Mouse (Mus musculus) thymus, postnatal 0 days (tissue): Measurements from ENCODE around the gene Nfkbib. TPM values are rescaled to one million over a fixed set of nuclear protein-coding genes. Genes with fewer than 3 reads are reported as not detected.

Experiments used
- DNase-seq: peaks from one replicate; pipeline ENCODE4 v3.0.0-alpha.2; 2015; ENCODE audit warnings: low spot score
- polyA plus RNA-seq: library from polyadenylated mRNA; unstranded; fragments of >200 nt; fragmentation: Nextera tagmentation; extraction: Ambion mirVana; gene quantifications from 2 replicates; pipeline ENCODE4 v1.2.1, GENCODE M21; 2015

Gene Nfkbib
- polyA plus RNA-seq, 1 experiment from 2014 or later: 70.0 TPM

GRCm38 (mm10) chr7:28801451-28801850 is 34.1 kb upstream of the Nfkbib start:
- no peak for DNase-seq

GRCm38 (mm10) chr7:28799994-28800393 is 32.7 kb upstream of the Nfkbib start:
- DNase-seq: peak; percentile 77

- DNase-seq: peak; percentile 80
Observed at GRCm38 (mm10) chr7:28796562-28796975, 29.3 kb upstream of the Nfkbib start.

- DNase-seq: peak; percentile 44
Observed at GRCm38 (mm10) chr7:28795832-28796231, 28.5 kb upstream of the Nfkbib start.

GRCm38 (mm10) chr7:28794496-28794895 is 27.2 kb upstream of the Nfkbib start:
- DNase-seq: no peak

- peak; percentile 65 for DNase-seq
Observed at GRCm38 (mm10) chr7:28793834-28794233, 26.5 kb upstream of the Nfkbib start.

GRCm38 (mm10) chr7:28792391-28793185 is 25.3 kb upstream of the Nfkbib start:
- peak; percentile 67 for DNase-seq

GRCm38 (mm10) chr7:28791706-28792105 is 24.4 kb upstream of the Nfkbib start:
- DNase-seq: no peak

- no peak for DNase-seq
Observed at GRCm38 (mm10) chr7:28790066-28790806, 22.9 kb upstream of the Nfkbib start.

- no peak for DNase-seq
Observed at GRCm38 (mm10) chr7:28789235-28789634, 21.9 kb upstream of the Nfkbib start.

GRCm38 (mm10) chr7:28788307-28789195 is 21.2 kb upstream of the Nfkbib start, which contains the start of gene Rinl:
Rinl (plus strand) TSS chr7:28788969.
- DNase-seq: peak; percentile 70

- no peak for DNase-seq
Observed at GRCm38 (mm10) chr7:28787884-28788283, 20.6 kb upstream of the Nfkbib start.

GRCm38 (mm10) chr7:28785161-28785560 is 17.8 kb upstream of the Nfkbib start:
- DNase-seq: peak; percentile 64

- peak; percentile 93 for DNase-seq
Observed at GRCm38 (mm10) chr7:28781261-28781663, 13.9 kb upstream of the Nfkbib start.

GRCm38 (mm10) chr7:28780857-28781256 is 13.5 kb upstream of the Nfkbib start:
- peak; percentile 91 for DNase-seq

- peak; percentile 93 for DNase-seq
Observed at GRCm38 (mm10) chr7:28780067-28780658, 12.9 kb upstream of the Nfkbib start.

GRCm38 (mm10) chr7:28778825-28779224 is 11.5 kb upstream of the Nfkbib start:
- DNase-seq: no peak

- no peak for DNase-seq
Observed at GRCm38 (mm10) chr7:28775129-28775528, 7.8 kb upstream of the Nfkbib start.

- DNase-seq: no peak
Observed at GRCm38 (mm10) chr7:28774164-28774563, 6.9 kb upstream of the Nfkbib start.

GRCm38 (mm10) chr7:28773163-28773562 is 5.9 kb upstream of the Nfkbib start:
- no peak for DNase-seq

GRCm38 (mm10) chr7:28771867-28772266 is 4.6 kb upstream of the Nfkbib start:
- no peak for DNase-seq
